Mouse (Mus musculus) kidney, adult 18-20 months (tissue): ENCODE results near the gene Nt5c.
"Not testable (repeated sequence)": the region's sequence is repeated elsewhere in the genome, so short reads cannot be mapped to it uniquely, and the experiment has no call there.

ENCODE experiments used
- DNase-seq: peaks from one replicate; pipeline ENCODE4 v3.0.0; 2021

Gene Nt5c

GRCm38 (mm10) chr11:115463397-115463796, 28.3 kb downstream of the Nt5c start:
- peak; percentile 47 for DNase-seq

- DNase-seq, result peak; percentile 61
Observed at GRCm38 (mm10) chr11:115462243-115462891, 29.3 kb downstream of the Nt5c start, which contains the start of gene Slc16a5. Slc16a5 (plus strand) TSS chr11:115462474.

GRCm38 (mm10) chr11:115461846-115462242, 29.8 kb downstream of the Nt5c start:
- no peak for DNase-seq

- DNase-seq, result no peak
Observed at GRCm38 (mm10) chr11:115460976-115461375, 30.7 kb downstream of the Nt5c start.

GRCm38 (mm10) chr11:115457405-115457804, 34.3 kb downstream of the Nt5c start:
- DNase-seq, result peak; percentile 13

GRCm38 (mm10) chr11:115456182-115456581, 35.5 kb downstream of the Nt5c start:
- no peak for DNase-seq

GRCm38 (mm10) chr11:115455619-115456018, 36.0 kb downstream of the Nt5c start:
- no peak for DNase-seq

- not testable (repeated sequence) for DNase-seq
Observed at GRCm38 (mm10) chr11:115454822-115455221, 36.8 kb downstream of the Nt5c start.

- peak; percentile 40 for DNase-seq
Observed at GRCm38 (mm10) chr11:115453306-115453705, 38.4 kb downstream of the Nt5c start.

GRCm38 (mm10) chr11:115452281-115452860, 39.3 kb downstream of the Nt5c start:
- no peak for DNase-seq

- DNase-seq, result peak; percentile 34
Observed at GRCm38 (mm10) chr11:115451781-115452241, 39.9 kb downstream of the Nt5c start.

- DNase-seq, result peak; percentile 37
Observed at GRCm38 (mm10) chr11:115450176-115450575, 41.5 kb downstream of the Nt5c start.

GRCm38 (mm10) chr11:115448998-115449397, 42.7 kb downstream of the Nt5c start:
- DNase-seq, result peak; percentile 84

GRCm38 (mm10) chr11:115448075-115448474, 43.6 kb downstream of the Nt5c start:
- DNase-seq, result peak; percentile 77

- peak; percentile 61 for DNase-seq
Observed at GRCm38 (mm10) chr11:115447321-115447885, 44.3 kb downstream of the Nt5c start.

GRCm38 (mm10) chr11:115446906-115447305, 44.8 kb downstream of the Nt5c start:
- peak; percentile 60 for DNase-seq

GRCm38 (mm10) chr11:115441417-115441816, 50.2 kb downstream of the Nt5c start:
- DNase-seq, result no peak
